In genomic region chr2:158180797-158181196, GRCm38 (mm10) we compare ENCODE assay signal across 8 mouse cellular contexts. TPM values are rescaled to one million over a fixed set of nuclear protein-coding genes. Genes with fewer than 3 reads are reported as not detected.
DNase-seq lines count a peak whose midpoint lies in the region; ATAC-seq and TF ChIP-seq lines count a peak whose summit lies in the region.
"Had no signal": no experiment of that assay in that cellular context is flagged by ENCODE, and none has a peak within 500 bp of the region (broad histone marks: within the 10 kb centered on the region; RNA-seq: fewer than 3 reads in every experiment).

No protein-coding gene starts in this region.

- peak; percentile 83 for TF ChIP-seq CTCF in kidney, postnatal 0 days (IDR thresholded peaks at IDR 0.05; ENCODE audit: low read depth)
- TF ChIP-seq CTCF in E14TG2a.4 (conservative IDR thresholded peaks at IDR 0.05; ENCODE audit: low read length): peak; percentile 92
- peak; percentile 99 for TF ChIP-seq CTCF in testis, adult 2 months (IDR thresholded peaks at IDR 0.05; ENCODE audit: control insufficient read depth, insufficient read depth, insufficient replicate concordance, low read depth, low read length)

- 55% methylated on average over 9 of the region's 9 CpGs for WGBS in kidney, postnatal 0 days

- no peak overlapping the region for H3K27ac ChIP-seq in kidney, postnatal 0 days
- H3K27ac ChIP-seq in testis, adult 2 months (ENCODE audit: control insufficient read depth, insufficient read depth, low read depth, low read length): no peak overlapping the region
- H3K27ac ChIP-seq: lung, embryonic 15.5 days had no signal

- no peak overlapping the region for H3K4me2 ChIP-seq in kidney, postnatal 0 days (ENCODE audit: low read length)
- H3K4me2 ChIP-seq: lung, embryonic 15.5 days had no signal

- no peaks in the 10 kb centered on the region for H3K36me3 ChIP-seq in kidney, postnatal 0 days (ENCODE audit: insufficient read depth, low read length)
- H3K36me3 ChIP-seq in E14TG2a.4 (ENCODE audit: insufficient read depth, low read length): no peaks in the 10 kb centered on the region
- no peaks in the 10 kb centered on the region for H3K36me3 ChIP-seq in testis, adult 2 months (ENCODE audit: control insufficient read depth, insufficient read depth, low read length)
- H3K36me3 ChIP-seq: lung, embryonic 15.5 days had no signal

- H3K4me3 ChIP-seq in kidney, postnatal 0 days (replicated peaks; ENCODE audit: low read depth, low read length): no peak overlapping the region
- no peak overlapping the region for H3K4me3 ChIP-seq in E14TG2a.4 (replicated peaks; ENCODE audit: low read length)
- no peak overlapping the region for H3K4me3 ChIP-seq in testis, adult 2 months (ENCODE audit: control insufficient read depth, low read depth, low read length)
- H3K4me3 ChIP-seq: lung, embryonic 15.5 days had no signal

- TF ChIP-seq POLR2A in testis, adult 2 months (IDR thresholded peaks at IDR 0.05; ENCODE audit: control insufficient read depth, low read depth, low read length): no peak

- H3K27me3 ChIP-seq in kidney, postnatal 0 days (ENCODE audit: insufficient read depth, low read length): no peaks in the 10 kb centered on the region
- H3K27me3 ChIP-seq in E14TG2a.4 (ENCODE audit: insufficient read depth, low read length): 0 out of 2 replicates have a peak, but pooled peaks cover 3% of the 10 kb centered on the region
- no peaks in the 10 kb centered on the region for H3K27me3 ChIP-seq in testis, adult 2 months (ENCODE audit: control insufficient read depth, insufficient read depth, low read length)
- H3K27me3 ChIP-seq: lung, embryonic 15.5 days had no signal

- DNase-seq in kidney, postnatal 0 days (ENCODE audit: low spot score): peak; percentile 64
- no peak for DNase-seq in kidney, adult 11 months
- DNase-seq in gastrocnemius, postnatal 10 days: peak; percentile 82
- DNase-seq in lung, postnatal 10 days: peak; percentile 84

- H3K9me3 ChIP-seq in kidney, postnatal 0 days (replicated peaks; ENCODE audit: low read length): no peaks in the 10 kb centered on the region
- no peaks in the 10 kb centered on the region for H3K9me3 ChIP-seq in E14TG2a.4 (ENCODE audit: low read length)
- H3K9me3 ChIP-seq: lung, embryonic 15.5 days had no signal

- H3K9ac ChIP-seq in kidney, postnatal 0 days (ENCODE audit: low read depth, low read length): no peak overlapping the region
- H3K9ac ChIP-seq: lung, embryonic 15.5 days had no signal

- ATAC-seq in kidney, postnatal 0 days (replicated peaks; ENCODE audit: low FRiP score, low read depth): no peak
- ATAC-seq in activated CD4-positive, CD25-positive, alpha-beta regulatory T cell, adult 4 months: peak; percentile 19

- peaks cover 15% of the 10 kb centered on the region; the same call in 1 of the 2 replicates for H3K4me1 ChIP-seq in kidney, postnatal 0 days (replicated peaks; ENCODE audit: insufficient read depth, low read length)
- H3K4me1 ChIP-seq in E14TG2a.4 (replicated peaks; ENCODE audit: low read depth, low read length): peaks cover 63% of the 10 kb centered on the region
- H3K4me1 ChIP-seq in testis, adult 2 months (ENCODE audit: control insufficient read depth, insufficient read depth, low read length): peaks cover 9% of the 10 kb centered on the region

RNA-seq across cellular contexts. Expression of gene Tgm2, which starts 34.6 kb away (rescaled TPM):
- 26.9 and 31.7 TPM in 2 replicates for polyA plus RNA-seq in kidney, postnatal 0 days (2015; fragmentation: Nextera tagmentation; extraction: Ambion mirVana)
- polyA plus RNA-seq in activated CD4-positive, CD25-positive, alpha-beta regulatory T cell, adult 4 months (2017; shearing (Covaris generic)): 1 to 10 TPM; 2.1 to 5.4 TPM
- total RNA-seq in gastrocnemius, postnatal 10 days (2021): 10 to 100 TPM; 55.0 to 69.1 TPM
- polyA plus RNA-seq in testis, adult 2 months (2012; rRNA removed): 9.5 and 10.0 TPM in 2 replicates

RNA-seq across cellular contexts. Expression of gene D630003M21Rik, which starts 48.2 kb away (rescaled TPM):
- 4.0 and 4.7 TPM in 2 replicates for polyA plus RNA-seq in kidney, postnatal 0 days (2015; fragmentation: Nextera tagmentation; extraction: Ambion mirVana)
- not detected for polyA plus RNA-seq in activated CD4-positive, CD25-positive, alpha-beta regulatory T cell, adult 4 months (2017; shearing (Covaris generic))
- 1 to 10 TPM; 4.2 to 4.7 TPM for total RNA-seq in gastrocnemius, postnatal 10 days (2021)
- polyA plus RNA-seq in testis, adult 2 months (2012; rRNA removed): 2.8 and 3.7 TPM in 2 replicates
